Mouse (Mus musculus): ENCODE data around the gene Aldh9a1.

- TF ChIP-seq POLR2A (IDR thresholded peaks at IDR 0.05; ENCODE audit: extremely low read depth, insufficient read depth, low read length) (no peak), CTCF (IDR thresholded peaks at IDR 0.05; ENCODE audit: extremely low read depth, insufficient read depth, low read length) (no peak)
These were observed 16.0 kb downstream of the Aldh9a1 start for GRCm38 (mm10) chr1:167365808-167366207.
